Mouse (Mus musculus) forebrain, embryonic 11.5 days (tissue): ENCODE results near the gene Plxna1. TPM values are rescaled to one million over a fixed set of nuclear protein-coding genes. Genes with fewer than 3 reads are reported as not detected.

Source experiments
- ATAC-seq: fragments of 200-750 bp; cut with Nextera tagmentation; replicated peaks from 2 replicates; pipeline ENCODE4 v1.8.0; 2017; ENCODE audit warnings: moderate TSS enrichment; ENCODE audit not compliant: low FRiP score
- DNase-seq: peaks from one replicate; pipeline ENCODE4 v3.0.0-alpha.2; 2017; ENCODE audit warnings: low spot score
- H3K27ac ChIP-seq: fragments of 300-500 bp; sonication (generic); 2 replicates; pipeline ENCODE4 v1.5.1; 2014; ENCODE audit warnings: low read depth, low read length
- H3K27me3 ChIP-seq: fragments of 300-500 bp; sonication (generic); 2 replicates; pipeline ENCODE4 v1.6.1; 2014; ENCODE audit warnings: mild to moderate bottlenecking, low read length, mixed read lengths; ENCODE audit not compliant: control insufficient read depth, insufficient read depth
- H3K36me3 ChIP-seq: fragments of 300-500 bp; sonication (generic); 2 replicates; pipeline ENCODE4 v1.6.1; 2014; ENCODE audit warnings: mild to moderate bottlenecking, low read length, moderate library complexity, mixed read lengths; ENCODE audit not compliant: control insufficient read depth, insufficient read depth
- H3K4me1 ChIP-seq: fragments of 300-500 bp; sonication (generic); replicated peaks from 2 replicates; pipeline ENCODE4 v1.6.1; 2014; ENCODE audit warnings: low read length, mixed read lengths; ENCODE audit not compliant: control insufficient read depth, insufficient read depth
- H3K4me2 ChIP-seq: fragments of 300-500 bp; sonication (generic); 2 replicates; pipeline ENCODE4 v1.6.1; 2014; ENCODE audit warnings: low read depth, mild to moderate bottlenecking, low read length, moderate library complexity, mixed read lengths; ENCODE audit not compliant: severe bottlenecking
- H3K4me3 ChIP-seq: fragments of 300-500 bp; sonication (generic); 2 replicates; pipeline ENCODE4 v1.5.1; 2014; ENCODE audit warnings: low read depth, low read length
- H3K9ac ChIP-seq: fragments of 300-500 bp; sonication (generic); 2 replicates; pipeline ENCODE4 v1.6.1; 2014; ENCODE audit warnings: low read length
- H3K9me3 ChIP-seq: fragments of 300-500 bp; sonication (generic); 2 replicates; pipeline ENCODE4 v1.6.1; 2016; ENCODE audit warnings: low read length, mixed read lengths; ENCODE audit not compliant: control insufficient read depth
- WGBS: fragments of 180-500 bp; shearing (Covaris S2); extraction: QIAGEN DNeasy Blood & Tissue Kit; methylation state at CpG from one replicate; pipeline ENCODE4 v1.1.7; 2014; 5-methylcytosine and 5-hydroxymethylcytosine counted together
- polyA plus RNA-seq: library from polyadenylated mRNA; unstranded; fragments of >200 nt; fragmentation: Nextera tagmentation; extraction: Ambion mirVana; gene quantifications from 2 replicates; pipeline ENCODE4 v1.2.1, GENCODE M21; 2014

Gene Plxna1
- polyA plus RNA-seq, 1 experiment from 2014 or later, result 41.5 TPM

GRCm38 (mm10) chr6:89355661-89356060 lies 6.8 kb downstream of the Plxna1 start:
- Histone ChIP-seq H3K4me1 (peaks cover 33% of the 10 kb centered on the region), H3K27ac (no peak overlapping the region), H3K27me3 (no peaks in the 10 kb centered on the region), H3K9me3 (no peaks in the 10 kb centered on the region), H3K9ac (no peak overlapping the region), H3K36me3 (peaks cover 10% of the 10 kb centered on the region; the same call in 1 of the 2 replicates), H3K4me3 (no peak overlapping the region), H3K4me2 (no peak overlapping the region)
- DNase-seq, result no peak
- 27% methylated on average over 7 of the region's 7 CpGs for WGBS
- ATAC-seq, result no peak

GRCm38 (mm10) chr6:89354726-89355125 lies 7.7 kb downstream of the Plxna1 start:
- DNase-seq (no peak), ATAC-seq (no peak)
- Histone ChIP-seq H3K9me3 (no peaks in the 10 kb centered on the region), H3K27ac (no peak overlapping the region), H3K36me3 (peaks cover 13% of the 10 kb centered on the region; the same call in 1 of the 2 replicates), H3K4me3 (no peak overlapping the region), H3K4me1 (peaks cover 25% of the 10 kb centered on the region), H3K27me3 (no peaks in the 10 kb centered on the region), H3K4me2 (no peak overlapping the region), H3K9ac (no peak overlapping the region)
- WGBS, result 88% methylated on average over 12 of the region's 12 CpGs

- WGBS, result 84% methylated on average over 5 of the region's 5 CpGs
- DNase-seq (no peak), ATAC-seq (no peak)
- no peak overlapping the region for H3K27ac ChIP-seq
- peaks cover 13% of the 10 kb centered on the region; the same call in 1 of the 2 replicates for H3K36me3 ChIP-seq
- peaks cover 20% of the 10 kb centered on the region for H3K4me1 ChIP-seq
- H3K4me3 ChIP-seq, result no peak overlapping the region
- no peak overlapping the region for H3K9ac ChIP-seq
- H3K4me2 ChIP-seq, result no peak overlapping the region
- H3K9me3 ChIP-seq, result no peaks in the 10 kb centered on the region
- no peaks in the 10 kb centered on the region for H3K27me3 ChIP-seq
Observed at GRCm38 (mm10) chr6:89354076-89354475, 8.3 kb downstream of the Plxna1 start.

- Histone ChIP-seq H3K4me2 (no peak overlapping the region), H3K4me3 (no peak overlapping the region), H3K27me3 (no peaks in the 10 kb centered on the region), H3K27ac (no peak overlapping the region), H3K9ac (no peak overlapping the region), H3K36me3 (peaks cover 13% of the 10 kb centered on the region; the same call in 1 of the 2 replicates), H3K9me3 (no peaks in the 10 kb centered on the region), H3K4me1 (peaks cover 15% of the 10 kb centered on the region)
- WGBS, result 83% methylated on average over 8 of the region's 8 CpGs
- ATAC-seq, result no peak
- DNase-seq, result no peak
Observed at GRCm38 (mm10) chr6:89353101-89353500, 9.3 kb downstream of the Plxna1 start.

GRCm38 (mm10) chr6:89351441-89352137 lies 10.8 kb downstream of the Plxna1 start:
- 40% methylated on average over 5 of the region's 5 CpGs for WGBS
- peaks cover 12% of the 10 kb centered on the region; the same call in 1 of the 2 replicates for H3K36me3 ChIP-seq
- DNase-seq (no peak), ATAC-seq (peak; percentile 71)
- no peak overlapping the region; the same call in 1 of the 2 replicates for H3K9ac ChIP-seq
- H3K4me1 ChIP-seq, result peaks cover 15% of the 10 kb centered on the region
- no peaks in the 10 kb centered on the region for H3K27me3 ChIP-seq
- H3K4me3 ChIP-seq, result no peak overlapping the region
- H3K4me2 ChIP-seq, result no peak overlapping the region
- no peaks in the 10 kb centered on the region for H3K9me3 ChIP-seq
- H3K27ac ChIP-seq, result peak overlapping the region; percentile 25; the same call in 1 of the 2 replicates

GRCm38 (mm10) chr6:89350520-89350919 lies 11.9 kb downstream of the Plxna1 start:
- DNase-seq, result no peak
- Histone ChIP-seq H3K36me3 (peaks cover 8% of the 10 kb centered on the region; the same call in 1 of the 2 replicates), H3K27ac (no peak overlapping the region), H3K27me3 (no peaks in the 10 kb centered on the region), H3K9ac (no peak overlapping the region), H3K9me3 (no peaks in the 10 kb centered on the region), H3K4me2 (no peak overlapping the region), H3K4me3 (no peak overlapping the region), H3K4me1 (peaks cover 17% of the 10 kb centered on the region)
- 95% methylated on average over 2 of the region's 2 CpGs for WGBS
- no peak for ATAC-seq

GRCm38 (mm10) chr6:89350037-89350515 lies 12.3 kb downstream of the Plxna1 start:
- WGBS, result 71% methylated on average over 1 of the region's 1 CpGs
- Histone ChIP-seq H3K27ac (no peak overlapping the region), H3K36me3 (peaks cover 8% of the 10 kb centered on the region; the same call in 1 of the 2 replicates), H3K4me3 (no peak overlapping the region), H3K4me1 (peaks cover 21% of the 10 kb centered on the region), H3K9me3 (no peaks in the 10 kb centered on the region), H3K27me3 (no peaks in the 10 kb centered on the region), H3K4me2 (no peak overlapping the region), H3K9ac (no peak overlapping the region)
- DNase-seq (no peak), ATAC-seq (no peak)

GRCm38 (mm10) chr6:89348363-89348762 lies 14.1 kb downstream of the Plxna1 start:
- Histone ChIP-seq H3K27me3 (no peaks in the 10 kb centered on the region), H3K9me3 (no peaks in the 10 kb centered on the region), H3K9ac (no peak overlapping the region), H3K4me3 (no peak overlapping the region), H3K4me2 (no peak overlapping the region), H3K27ac (no peak overlapping the region), H3K36me3 (peaks cover 3% of the 10 kb centered on the region; the same call in 1 of the 2 replicates), H3K4me1 (peaks cover 21% of the 10 kb centered on the region)
- no peak for DNase-seq
- 75% methylated on average over 9 of the region's 9 CpGs for WGBS
- ATAC-seq, result no peak

GRCm38 (mm10) chr6:89347792-89348191 lies 14.6 kb downstream of the Plxna1 start:
- H3K4me2 ChIP-seq, result no peak overlapping the region
- no peak for DNase-seq
- no peaks in the 10 kb centered on the region for H3K9me3 ChIP-seq
- no peak overlapping the region for H3K27ac ChIP-seq
- H3K36me3 ChIP-seq, result peaks cover 3% of the 10 kb centered on the region; the same call in 1 of the 2 replicates
- H3K27me3 ChIP-seq, result no peaks in the 10 kb centered on the region
- no peak overlapping the region for H3K4me3 ChIP-seq
- ATAC-seq, result no peak
- H3K4me1 ChIP-seq, result peaks cover 21% of the 10 kb centered on the region
- H3K9ac ChIP-seq, result no peak overlapping the region
- WGBS, result 100% methylated on average over 1 of the region's 1 CpGs
